Mouse (Mus musculus): ENCODE measurements around the gene Hoxd9.

The Hoxd9 gene

GRCm38 (mm10) chr2:74681594-74682531 is 15.7 kb upstream of the Hoxd9 start:
- in situ Hi-C loops (cut with MboI, MseI), result no loop called here

- in situ Hi-C loops (cut with MboI, MseI), result no loop called here
Measured at GRCm38 (mm10) chr2:74682796-74683195, 14.7 kb upstream of the Hoxd9 start.

- in situ Hi-C loops (cut with MboI, MseI), result no loop called here
Measured at GRCm38 (mm10) chr2:74683471-74683951, 14.0 kb upstream of the Hoxd9 start.

GRCm38 (mm10) chr2:74684106-74684505 is 13.4 kb upstream of the Hoxd9 start:
- in situ Hi-C loops (cut with MboI, MseI), result no loop called here

- in situ Hi-C loops (cut with MboI, MseI), result no loop called here
Measured at GRCm38 (mm10) chr2:74685059-74685603, 12.4 kb upstream of the Hoxd9 start.

GRCm38 (mm10) chr2:74686301-74686987 is 11.1 kb upstream of the Hoxd9 start:
- in situ Hi-C loops (cut with MboI, MseI), result no loop called here

- in situ Hi-C loops (cut with MboI, MseI), result no loop called here
Measured at GRCm38 (mm10) chr2:74686988-74687697, 10.4 kb upstream of the Hoxd9 start.

GRCm38 (mm10) chr2:74687698-74688555 is 9.6 kb upstream of the Hoxd9 start:
- in situ Hi-C loops (cut with MboI, MseI), result no loop called here

GRCm38 (mm10) chr2:74688795-74689573 is 8.5 kb upstream of the Hoxd9 start:
- in situ Hi-C loops (cut with MboI, MseI), result no loop called here

GRCm38 (mm10) chr2:74689574-74690337 is 7.8 kb upstream of the Hoxd9 start:
- in situ Hi-C loops (cut with MboI, MseI), result loop anchor here in 1 of 2 experiments (10.0 kb wide), 1 partner anchor 625 kb away; no protein-coding TSS in a partner anchor

GRCm38 (mm10) chr2:74690338-74690716 is 7.2 kb upstream of the Hoxd9 start:
- in situ Hi-C loops (cut with MboI, MseI), result loop anchor here in 1 of 2 experiments (10.0 kb wide), 1 partner anchor 624 kb away; no protein-coding TSS in a partner anchor

GRCm38 (mm10) chr2:74691022-74691951 is 6.2 kb upstream of the Hoxd9 start, which contains the start of gene Hoxd10:
Gene Hoxd10, plus strand, starts transcription at chr2:74691924.
- in situ Hi-C loops (cut with MboI, MseI), result loop anchor here in 1 of 2 experiments (10.0 kb wide), 1 partner anchor 624 kb away; no protein-coding TSS in a partner anchor

- in situ Hi-C loops (cut with MboI, MseI), result loop anchor here in 1 of 2 experiments (10.0 kb wide), 1 partner anchor 623 kb away; no protein-coding TSS in a partner anchor
Measured at GRCm38 (mm10) chr2:74691995-74692807, 5.3 kb upstream of the Hoxd9 start.

GRCm38 (mm10) chr2:74692808-74693431 is 4.6 kb upstream of the Hoxd9 start:
- in situ Hi-C loops (cut with MboI, MseI), result loop anchor here in 1 of 2 experiments (10.0 kb wide), 1 partner anchor 622 kb away; no protein-coding TSS in a partner anchor

GRCm38 (mm10) chr2:74693432-74693827 is 4.1 kb upstream of the Hoxd9 start:
- in situ Hi-C loops (cut with MboI, MseI), result loop anchor here in 1 of 2 experiments (10.0 kb wide), 1 partner anchor 621 kb away; no protein-coding TSS in a partner anchor

GRCm38 (mm10) chr2:74694066-74694465 is 3.5 kb upstream of the Hoxd9 start:
- in situ Hi-C loops (cut with MboI, MseI), result loop anchor here in 1 of 2 experiments (10.0 kb wide), 1 partner anchor 621 kb away; no protein-coding TSS in a partner anchor
